Mouse (Mus musculus) left cerebral cortex, postnatal 4 days (tissue): ENCODE data around the gene Memo1. TPM values are rescaled to one million over a fixed set of nuclear protein-coding genes. Genes with fewer than 3 reads are reported as not detected.
"Not testable (repeated sequence)": the region's sequence is repeated elsewhere in the genome, so short reads cannot be mapped to it uniquely, and the experiment has no call there.

Experiments
- DNase-seq: peaks from one replicate; pipeline ENCODE4 v3.0.0-alpha.2; 2022
- intact Hi-C: fragments of 180-260 bp; cut with DNase I; formaldehyde crosslinking; loops from one replicate; pipeline ENCODE4 v1.15.1; 2025
- total RNA-seq, 2 experiments: library from RNA; stranded (reverse); gene quantifications; 2 replicates each; pipeline ENCODE4 v1.2.3; 2021

Memo1 gene
- 10 to 100 TPM; 72.2 to 80.8 TPM for total RNA-seq

DNA sequence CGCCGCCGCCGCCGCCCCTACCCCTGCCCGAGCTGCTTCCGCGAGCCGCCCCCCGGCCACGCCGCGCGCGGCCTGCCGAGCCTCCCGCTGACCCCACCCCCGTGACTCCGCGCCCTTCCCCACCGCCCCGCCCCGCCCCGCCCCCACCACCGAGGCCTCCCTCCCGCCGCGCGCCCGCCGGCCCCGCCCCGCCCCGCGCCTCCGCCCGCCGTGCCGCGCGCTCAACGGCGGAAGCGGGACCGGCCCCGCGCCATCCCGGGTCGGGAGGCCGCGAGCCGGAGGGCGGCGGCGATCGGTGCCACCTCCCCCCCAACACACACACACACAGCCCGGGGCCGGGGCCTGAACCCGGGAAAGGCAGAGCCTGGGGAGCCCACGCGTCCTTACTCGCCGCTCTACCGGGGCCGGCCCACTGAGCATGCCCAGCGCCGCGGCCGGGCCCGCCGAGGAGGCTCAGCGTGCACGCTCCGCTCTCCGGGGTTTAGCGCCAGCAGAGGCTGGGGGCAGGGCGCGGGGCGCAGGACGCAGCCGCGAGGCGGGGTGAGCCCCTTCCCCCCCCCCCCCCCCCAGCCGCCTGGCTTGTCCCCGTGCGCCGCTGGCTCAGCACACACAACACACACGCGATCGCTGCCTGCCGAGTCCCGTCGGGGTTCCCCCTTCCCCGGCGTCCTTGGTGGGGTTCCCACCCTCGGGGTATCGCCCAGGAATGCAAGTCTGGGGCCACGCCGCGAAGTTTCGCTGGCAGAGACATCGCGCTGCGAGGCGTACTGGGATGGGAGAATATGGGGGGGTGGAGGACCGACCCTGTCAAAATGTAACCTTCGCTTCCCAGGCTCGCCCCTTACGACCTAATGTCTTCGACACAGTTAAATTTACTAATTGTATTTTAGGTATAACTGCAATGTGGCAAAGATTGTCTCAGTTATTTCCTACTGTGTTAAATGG, at the start of gene Memo1:
Memo1 (minus strand) TSS at position 496 of the 945 bp plus-strand sequence.
- intact Hi-C loops: no loop called here

DNA sequence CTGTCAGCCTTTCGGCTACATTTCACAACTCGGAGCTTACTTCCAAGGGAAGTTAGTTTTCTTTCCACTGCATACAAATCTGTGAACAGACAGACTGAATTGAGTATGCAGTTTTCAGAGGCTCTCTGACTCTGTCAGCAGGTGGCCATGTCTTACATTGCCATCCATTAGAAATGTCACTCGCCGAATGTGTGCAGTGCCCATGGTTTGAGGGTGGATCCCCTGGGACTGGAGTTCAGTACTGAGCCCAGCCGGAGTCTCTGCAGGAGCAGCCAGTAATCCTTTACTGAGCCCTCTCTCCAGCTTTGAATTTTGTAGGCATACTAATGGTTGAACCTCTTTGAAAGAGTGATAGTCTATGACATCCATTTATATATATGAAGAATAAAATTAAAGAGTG, 45.8 kb upstream of the Memo1 start:
- no peak for DNase-seq
- intact Hi-C loops: no loop called here

More for the DNA sequence above, at the start of gene Memo1:
- DNase-seq: peak; percentile 81

GRCm38 (mm10) chr17:74338937-74339804, 43.9 kb upstream of the Memo1 start, which contains the start of gene Spast:
TSS of gene Spast (plus strand) at chr17:74338987.
- peak; percentile 68 for DNase-seq
- intact Hi-C loops: no loop called here

DNA sequence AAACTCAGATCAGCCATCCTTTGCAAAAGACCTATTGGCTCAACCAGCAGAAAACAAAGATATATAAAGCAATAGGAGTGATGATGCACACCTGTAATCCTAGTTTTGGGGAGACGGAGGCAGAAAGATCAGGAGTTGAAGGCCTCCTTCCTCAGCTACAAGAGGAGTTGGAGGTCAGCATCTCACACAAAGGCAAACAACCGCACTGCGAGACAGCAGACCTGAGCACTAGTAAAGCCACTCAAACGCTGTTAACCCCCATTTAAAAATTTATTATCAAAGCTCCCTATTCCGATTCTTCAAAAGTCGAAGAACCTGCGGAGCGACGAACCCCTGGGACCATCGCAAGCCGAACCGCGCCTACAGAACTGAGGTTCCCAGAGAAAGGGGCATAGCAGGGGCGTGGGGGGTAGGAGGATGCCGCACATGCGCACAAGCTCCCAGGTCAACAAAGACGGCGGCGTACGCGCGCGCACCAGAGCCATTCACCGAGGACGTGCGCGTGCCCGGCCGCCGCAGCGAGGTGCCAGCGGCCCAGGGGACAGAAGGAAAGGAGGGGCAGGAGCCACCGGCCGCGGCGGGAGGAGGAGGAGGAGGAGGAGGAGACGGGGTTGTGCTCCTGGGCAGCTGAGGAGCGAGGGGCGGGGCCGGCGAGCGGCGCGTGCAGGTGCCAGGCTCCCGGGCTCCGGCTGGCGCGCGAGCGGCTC, 43.1 kb upstream of the Memo1 start:
- DNase-seq: peak; percentile 98
- intact Hi-C loops: no loop called here

DNA sequence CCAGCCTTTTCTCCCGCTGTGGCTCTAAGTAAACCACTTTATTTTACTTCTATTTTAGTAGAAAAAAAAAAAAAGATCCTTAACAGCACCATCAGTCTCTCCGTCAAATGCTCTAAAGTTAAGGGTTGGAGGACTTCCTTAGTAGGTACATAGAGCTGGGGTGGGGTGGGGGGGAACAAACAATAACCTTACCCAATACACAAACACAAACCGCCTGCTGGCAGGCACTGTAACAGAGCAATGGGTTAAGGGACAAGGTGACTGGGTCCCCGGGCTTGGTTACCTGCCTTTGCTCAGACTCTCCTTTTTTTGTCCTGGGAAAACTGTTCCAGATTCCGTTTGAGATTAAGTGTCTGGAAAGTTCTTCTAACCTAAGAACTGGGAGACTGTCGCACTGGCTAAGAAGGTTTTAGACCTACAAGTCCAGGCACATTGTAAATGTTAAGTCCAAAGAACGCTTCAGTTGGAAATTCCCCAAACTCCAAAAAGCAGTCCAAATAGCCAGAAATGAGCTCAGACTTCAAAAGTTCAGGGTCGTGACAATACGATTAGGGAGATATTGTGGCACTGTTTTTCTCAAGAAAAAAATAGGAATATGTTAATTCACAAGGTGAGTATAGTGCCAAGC, 35.8 kb upstream of the Memo1 start:
- intact Hi-C loops: no loop called here
- DNase-seq: no peak

GRCm38 (mm10) chr17:74328146-74328545, 32.8 kb upstream of the Memo1 start:
- intact Hi-C loops: not testable (repeated sequence)
- DNase-seq: peak; percentile 53

- intact Hi-C loops, DNase-seq: not testable (repeated sequence)
These were observed 31.9 kb upstream of the Memo1 start for GRCm38 (mm10) chr17:74327195-74327594.

- DNase-seq: no peak
- intact Hi-C loops: no loop called here
These were observed 28.5 kb upstream of the Memo1 start, which contains the start of gene Dpy30 for GRCm38 (mm10) chr17:74323844-74324243. TSS of gene Dpy30 (minus strand) at chr17:74323944.

DNA sequence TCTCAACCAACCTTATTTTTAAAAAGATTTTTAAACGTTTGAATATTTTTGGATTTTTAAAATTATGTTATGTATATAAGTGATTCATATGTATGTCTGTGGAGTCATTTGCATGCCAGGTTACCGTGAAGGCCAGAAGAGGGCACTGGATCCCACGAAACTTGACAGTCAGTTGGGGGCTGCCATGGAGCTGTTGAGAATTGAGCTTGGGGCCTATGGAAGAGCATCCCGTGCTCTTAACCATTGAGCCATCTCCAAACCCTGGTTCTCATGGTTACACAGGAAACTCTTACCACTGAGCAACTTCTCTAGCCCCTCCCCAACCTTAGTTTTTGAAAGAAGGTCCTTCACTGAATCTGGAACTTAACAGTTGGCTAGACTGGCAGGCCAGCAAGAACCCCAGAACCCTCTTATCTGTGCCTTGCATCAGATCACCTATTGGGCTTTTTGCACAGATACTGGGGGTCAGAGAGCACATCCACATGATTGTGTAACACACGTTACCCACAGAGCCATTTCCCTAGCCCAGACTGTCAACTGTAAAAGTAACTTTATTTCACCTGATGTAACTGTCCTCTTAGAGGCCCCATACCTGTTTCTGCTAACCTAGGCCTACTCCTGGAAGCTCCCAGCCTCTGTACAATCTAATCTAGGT, 27.2 kb upstream of the Memo1 start:
- DNase-seq: peak; percentile 18
- intact Hi-C loops: no loop called here

DNA sequence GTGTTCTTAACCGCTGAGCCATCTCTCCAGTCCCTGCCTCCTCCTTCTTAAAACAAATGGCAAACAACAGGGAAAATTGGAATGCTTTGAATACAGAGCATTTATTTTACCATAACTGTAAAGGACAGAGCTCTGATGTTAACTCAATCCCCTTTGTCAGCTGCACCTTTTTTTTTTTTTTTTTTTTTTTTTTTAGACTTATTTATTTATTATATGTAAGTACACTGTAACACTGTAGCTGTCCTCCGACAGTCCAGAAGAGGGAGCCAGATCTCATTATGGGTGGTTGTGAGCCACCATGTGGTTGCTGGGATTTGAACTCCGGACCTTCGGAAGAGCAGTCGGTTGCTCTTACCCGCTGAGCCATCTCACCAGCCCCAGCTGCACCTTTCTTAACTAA, 23.4 kb upstream of the Memo1 start:
- DNase-seq: no peak
- intact Hi-C loops: no loop called here

DNA sequence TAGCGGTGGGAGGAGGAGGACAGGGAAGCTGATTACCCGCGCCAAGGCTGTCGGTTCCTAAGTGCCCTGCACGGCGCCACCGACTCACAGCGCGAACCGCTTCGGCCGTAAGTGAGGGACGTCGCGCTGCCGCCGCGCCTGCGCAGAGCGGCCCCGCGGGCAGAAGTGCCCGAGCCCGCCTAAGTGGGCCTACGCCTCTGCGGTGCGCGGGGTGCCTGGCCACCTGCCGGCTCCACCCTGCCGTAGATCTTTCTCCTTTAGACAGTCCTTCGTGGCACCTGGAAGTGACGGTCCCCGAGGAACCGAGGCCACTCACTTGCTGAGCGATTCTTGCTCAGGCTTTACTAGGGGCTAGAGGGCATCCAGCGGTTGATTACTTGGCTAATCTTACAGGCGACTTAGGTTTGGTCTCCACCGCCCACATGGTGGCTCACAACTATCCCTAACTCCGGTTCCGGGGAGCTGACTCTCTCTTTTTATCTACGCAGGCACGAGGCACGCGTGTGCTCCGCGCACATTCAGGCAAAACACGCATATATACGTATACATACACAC, 21.1 kb upstream of the Memo1 start:
- DNase-seq: peak; percentile 89
- intact Hi-C loops: no loop called here

DNA sequence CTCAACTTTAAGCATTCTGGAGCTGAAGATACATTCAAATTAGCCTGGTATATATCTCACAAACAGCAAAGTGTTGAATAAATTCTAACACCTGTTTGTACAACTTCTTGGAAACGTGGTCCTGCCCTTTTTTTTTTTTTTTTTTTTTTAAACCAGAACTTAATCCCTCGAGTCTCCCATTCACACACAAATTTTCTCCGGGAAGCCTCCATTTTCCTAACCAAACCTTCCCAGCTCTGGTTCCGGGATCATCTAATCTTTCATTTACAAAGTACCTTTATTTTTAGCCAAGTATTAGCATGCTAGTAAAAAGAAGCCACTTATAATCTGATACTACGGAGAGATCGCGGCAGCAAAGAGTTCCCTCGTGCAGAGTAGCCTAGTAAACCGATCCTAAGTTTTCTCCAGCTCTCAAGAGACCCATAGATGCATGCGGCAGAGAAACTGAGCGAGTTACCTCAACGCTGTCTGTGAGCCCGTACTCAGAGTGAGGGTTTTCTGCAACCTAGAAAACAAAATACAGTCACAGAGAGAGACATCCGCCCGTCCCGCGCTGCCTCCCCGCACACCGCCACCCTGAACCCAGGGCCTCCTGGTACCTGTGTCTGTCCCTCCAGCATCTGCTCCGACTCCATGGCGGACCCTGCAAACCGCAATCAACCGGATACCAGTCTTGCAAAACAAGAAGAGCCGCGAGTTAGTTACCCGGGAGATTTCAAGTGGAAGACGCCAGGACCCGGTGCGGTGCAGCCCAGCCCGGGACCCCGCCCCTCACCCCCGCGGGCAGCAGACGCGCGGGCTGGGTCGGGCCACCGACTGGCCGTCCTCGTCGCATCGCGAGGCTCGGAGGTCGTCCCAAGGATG, 20.4 kb upstream of the Memo1 start:
- intact Hi-C loops: no loop called here
- DNase-seq: no peak

DNA sequence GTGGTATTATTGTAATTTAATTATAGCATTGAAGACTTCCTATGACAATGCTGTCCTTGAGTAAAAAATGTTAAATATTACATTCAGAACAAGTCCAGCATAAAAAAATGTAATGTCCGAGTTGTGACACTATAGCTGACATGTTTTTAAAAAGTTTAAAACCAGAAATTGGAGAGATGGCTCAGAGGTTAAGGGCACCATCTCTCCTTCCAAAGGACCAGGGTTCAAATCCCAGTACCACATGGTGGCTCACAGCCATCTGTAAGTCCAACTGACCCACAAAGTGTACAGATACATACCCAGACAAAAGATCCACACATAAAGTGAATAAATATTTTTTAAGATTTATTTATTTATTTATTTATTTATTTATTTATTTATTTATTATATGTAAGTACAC, 10.7 kb upstream of the Memo1 start:
- intact Hi-C loops: no loop called here
- DNase-seq: no peak

DNA sequence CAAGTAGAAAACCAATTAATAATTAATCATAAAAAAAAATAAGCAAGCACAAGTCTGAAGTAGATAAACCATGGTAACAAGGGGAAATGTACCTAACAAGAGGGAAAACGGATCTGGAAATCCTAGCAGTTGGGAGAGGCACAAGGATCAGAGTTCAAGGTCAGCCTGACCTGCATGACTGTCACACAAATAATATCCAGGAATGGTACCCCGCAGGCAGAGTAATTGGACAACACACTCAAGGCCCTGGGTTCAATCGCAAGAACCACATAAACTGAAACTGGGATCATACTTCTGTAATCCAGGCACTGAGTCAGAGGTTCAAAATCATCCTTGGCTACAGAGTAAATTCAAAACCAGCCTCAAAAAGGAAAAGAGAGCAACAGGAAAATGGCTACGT, 10.3 kb upstream of the Memo1 start:
- intact Hi-C loops: no loop called here
- DNase-seq: no peak

DNA sequence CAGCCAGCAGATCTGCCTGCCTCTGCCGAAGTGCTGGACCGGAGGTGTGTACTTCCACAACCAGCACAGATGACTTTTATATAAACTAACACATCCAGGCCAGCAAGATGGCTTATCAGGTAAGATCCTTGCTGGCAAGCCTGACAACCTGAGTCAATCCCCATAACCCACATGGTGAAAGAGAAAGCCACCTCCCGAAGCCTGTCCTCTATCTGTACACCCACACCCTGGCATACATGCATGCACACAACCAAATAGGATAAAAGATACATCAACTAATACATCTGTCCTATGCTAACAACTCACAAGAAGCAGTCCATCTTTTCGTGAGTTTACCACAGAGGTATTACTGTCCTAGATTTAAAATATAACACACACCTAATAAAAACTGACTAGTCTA, 8.7 kb upstream of the Memo1 start:
- DNase-seq: no peak
- intact Hi-C loops: no loop called here

DNA sequence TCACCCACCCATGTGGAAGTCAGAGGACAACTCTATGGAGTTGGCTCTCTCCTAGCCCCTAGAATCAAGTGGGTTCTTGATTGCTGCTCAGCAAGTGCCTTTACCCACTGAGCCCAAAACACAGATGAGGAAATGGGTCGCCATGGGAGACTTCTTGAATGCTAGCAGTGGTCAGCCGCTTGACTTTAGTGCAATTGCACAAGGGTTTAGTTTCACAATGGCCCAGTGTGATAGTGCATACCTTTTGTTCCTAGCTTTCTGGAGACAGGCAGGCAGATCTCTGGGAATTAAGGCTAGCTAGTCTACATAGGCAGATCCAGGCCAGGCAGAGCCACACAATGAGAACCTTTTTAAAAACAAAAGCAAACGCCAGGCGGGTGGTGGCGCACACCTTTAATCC, 4.8 kb upstream of the Memo1 start:
- intact Hi-C loops: no loop called here
- no peak for DNase-seq

GRCm38 (mm10) chr17:74296991-74297390, 1.7 kb upstream of the Memo1 start:
- intact Hi-C loops, DNase-seq: not testable (repeated sequence)

GRCm38 (mm10) chr17:74296076-74296823, 929 bp upstream of the Memo1 start:
- DNase-seq: peak; percentile 12
- intact Hi-C loops: no loop called here
